ENCODE assay signal across 12 mouse cellular contexts in the genomic region with DNA sequence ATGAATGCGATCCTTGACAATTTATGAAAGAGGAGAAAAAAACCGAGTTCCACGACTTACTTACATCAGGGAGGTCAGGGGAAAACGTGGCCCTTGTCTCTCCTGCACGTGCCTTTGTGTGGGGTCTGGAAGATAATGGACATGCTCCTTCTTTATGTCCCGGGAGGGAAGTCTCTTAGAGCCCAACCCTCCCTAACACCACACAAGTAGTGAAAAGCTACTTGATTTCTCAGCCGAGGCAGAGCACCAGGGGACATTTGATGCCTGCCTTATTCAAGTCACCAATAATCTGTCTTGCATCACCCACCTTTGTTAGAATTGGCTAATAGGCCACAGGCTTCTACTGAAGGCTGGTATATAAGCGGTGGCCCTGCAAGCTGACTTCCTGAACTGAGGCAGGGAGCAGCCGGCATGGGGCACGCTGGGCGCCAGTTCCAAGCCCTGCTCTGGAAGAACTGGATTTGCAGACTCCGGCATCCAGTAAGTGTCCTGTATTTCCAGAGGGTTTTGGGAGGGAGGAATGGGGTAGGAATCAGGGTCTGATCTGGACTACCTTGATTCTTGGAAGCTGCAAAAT. TPM values are rescaled to one million over a fixed set of nuclear protein-coding genes. Genes with fewer than 3 reads are reported as not detected.
A peak's percentile ranks its signal among the peaks of the same experiment; 100 is the strongest.
DNase-seq lines count a peak whose midpoint lies in the region; ATAC-seq lines count a peak whose summit lies in the region.
"Had no signal": no experiment of that assay in that cellular context is flagged by ENCODE, and none has a peak within 500 bp of the region (broad histone marks: within the 10 kb centered on the region; RNA-seq: fewer than 3 reads in every experiment).

A gene (plus strand): TSS at position 388 of the 577 bp plus-strand sequence.

- intact Hi-C loops in left cerebral cortex, postnatal 4 days (cut with DNase I): no loop called here
- intact Hi-C loops in left cerebral cortex, postnatal 36 days (cut with DNase I): no loop called here

- no peak within 1 kb of the TSS for H3K9ac ChIP-seq in forebrain, embryonic 14.5 days (ENCODE audit: low read length)
- no peak within 1 kb of the TSS for H3K9ac ChIP-seq in lung, embryonic 15.5 days
- H3K9ac ChIP-seq: stomach, embryonic 15.5 days had no signal

- no peaks in the 10 kb centered on the region for H3K36me3 ChIP-seq in forebrain, embryonic 10.5 days (replicated peaks)
- H3K36me3 ChIP-seq in forebrain, embryonic 14.5 days (ENCODE audit: control insufficient read depth, insufficient read depth, low read length): no peaks in the 10 kb centered on the region
- H3K36me3 ChIP-seq in lung, embryonic 15.5 days: no peaks in the 10 kb centered on the region
- H3K36me3 ChIP-seq: stomach, embryonic 15.5 days had no signal

- ATAC-seq in forebrain, embryonic 14.5 days: no peak
- peak; percentile 52 for ATAC-seq in lung, embryonic 15.5 days (ENCODE audit: borderline replicate concordance, extremely low read depth, low FRiP score, low TSS enrichment)

- H3K27ac ChIP-seq in forebrain, embryonic 10.5 days: peak within 1 kb of the TSS; percentile 62
- H3K27ac ChIP-seq in forebrain, embryonic 14.5 days (ENCODE audit: low read depth, low read length): no peak within 1 kb of the TSS
- peak within 1 kb of the TSS; percentile 34 for H3K27ac ChIP-seq in lung, embryonic 15.5 days
- H3K27ac ChIP-seq: stomach, embryonic 15.5 days had no signal

- H3K27me3 ChIP-seq in forebrain, embryonic 10.5 days (ENCODE audit: poor library complexity, severe bottlenecking): peaks cover 5% of the 10 kb centered on the region
- H3K27me3 ChIP-seq in forebrain, embryonic 14.5 days (replicated peaks; ENCODE audit: control insufficient read depth, insufficient read depth, low read length): no peaks in the 10 kb centered on the region
- H3K27me3 ChIP-seq in lung, embryonic 15.5 days: no peaks in the 10 kb centered on the region
- H3K27me3 ChIP-seq: stomach, embryonic 15.5 days had no signal

- H3K4me2 ChIP-seq in forebrain, embryonic 14.5 days (ENCODE audit: low read length): no peak within 1 kb of the TSS
- H3K4me2 ChIP-seq in lung, embryonic 15.5 days: no peak within 1 kb of the TSS
- H3K4me2 ChIP-seq: stomach, embryonic 15.5 days had no signal

- peaks cover 13% of the 10 kb centered on the region for H3K4me1 ChIP-seq in forebrain, embryonic 10.5 days
- no peaks in the 10 kb centered on the region for H3K4me1 ChIP-seq in forebrain, embryonic 14.5 days (ENCODE audit: control insufficient read depth, insufficient read depth, low read length)
- 0 out of 2 replicates have a peak, but pooled peaks cover 3% of the 10 kb centered on the region for H3K4me1 ChIP-seq in lung, embryonic 15.5 days
- H3K4me1 ChIP-seq: stomach, embryonic 15.5 days had no signal

- no peaks in the 10 kb centered on the region for H3K9me3 ChIP-seq in forebrain, embryonic 10.5 days
- no peaks in the 10 kb centered on the region for H3K9me3 ChIP-seq in forebrain, embryonic 14.5 days (replicated peaks; ENCODE audit: control insufficient read depth, low read length)
- H3K9me3 ChIP-seq in lung, embryonic 15.5 days: no peaks in the 10 kb centered on the region
- H3K9me3 ChIP-seq: stomach, embryonic 15.5 days had no signal

- no peak for DNase-seq in forebrain, embryonic 10.5 days (ENCODE audit: extremely low spot score, low spot score)
- DNase-seq in forebrain, embryonic 14.5 days (ENCODE audit: low spot score): no peak
- peak; percentile 4 for DNase-seq in 416B (ENCODE audit: low read depth)
- peak; percentile 19 for DNase-seq in fat pad, adult 2 months (ENCODE audit: extremely low read depth, low read depth, low spot score)
- DNase-seq in left cerebral cortex, postnatal 4 days: no peak
- no peak for DNase-seq in left cerebral cortex, postnatal 36 days (ENCODE audit: low spot score in 2 of 2)
- no peak for DNase-seq in cerebellum, postnatal 36 days
- DNase-seq: adrenal gland, adult 2 months; cerebellum, adult 11-12 months had no signal

- no peak within 1 kb of the TSS for H3K4me3 ChIP-seq in forebrain, embryonic 10.5 days
- H3K4me3 ChIP-seq in forebrain, embryonic 14.5 days (ENCODE audit: low read depth, low read length): no peak within 1 kb of the TSS
- no peak within 1 kb of the TSS for H3K4me3 ChIP-seq in lung, embryonic 15.5 days
- H3K4me3 ChIP-seq: stomach, embryonic 15.5 days had no signal

- WGBS in forebrain, embryonic 10.5 days: 38% methylated on average over 12 of the region's 12 CpGs
- WGBS in forebrain, embryonic 14.5 days: 31% methylated on average over 12 of the region's 12 CpGs
- WGBS in lung, embryonic 15.5 days: 36% methylated on average over 12 of the region's 12 CpGs

RNA-seq across cellular contexts. Expression of the gene that starts here (rescaled TPM):
- polyA plus RNA-seq in forebrain, embryonic 10.5 days (2016; fragmentation: Nextera tagmentation; extraction: Ambion mirVana): 0.02 TPM in 2 replicates
- polyA plus RNA-seq in forebrain, embryonic 14.5 days (2014; fragmentation: Nextera tagmentation; extraction: Ambion mirVana): 0.01 and 0.04 TPM in 2 replicates
- polyA plus RNA-seq in lung, embryonic 15.5 days (2015; fragmentation: Nextera tagmentation; extraction: Ambion mirVana): 0.01 and 0.12 TPM in 2 replicates
- total RNA-seq in left cerebral cortex, postnatal 4 days (2021): under 1 TPM; 0.10 to 0.30 TPM
- under 1 TPM; 0.07 to 0.27 TPM for total RNA-seq in left cerebral cortex, postnatal 36 days (2021)
- total RNA-seq: MEL had no signal
- polyA plus RNA-seq: adrenal gland, adult 2 months had no signal

Comparison
In these comparisons a context has a peak if more than half of its experiments do, and no peak if none do; other contexts are left out.
1. Peak in ATAC-seq and H3K27ac ChIP-seq in lung, embryonic 15.5 days; RNA of the gene not detected or under 1 TPM.
2. DNase-seq: peak in 416B (single experiment) and fat pad, adult 2 months (single experiment); none in forebrain, embryonic 10.5 days (single experiment), forebrain, embryonic 14.5 days (single experiment), left cerebral cortex, postnatal 4 days (single experiment), left cerebral cortex, postnatal 36 days (0 of 2) and cerebellum, postnatal 36 days (0 of 2).